Mouse (Mus musculus) embryonic fibroblast, embryonic 13.5 days (primary cell): ENCODE measurements around the gene Gm32802. TPM values are rescaled to one million over a fixed set of nuclear protein-coding genes. Genes with fewer than 3 reads are reported as not detected.
"Not testable (repeated sequence)": the region's sequence is repeated elsewhere in the genome, so short reads cannot be mapped to it uniquely, and the experiment has no call there.

Source experiments
- H3K27ac ChIP-seq: 2 replicates; pipeline ENCODE4 v1.5.1; 2012; ENCODE audit warnings: low read length, control low read depth, inconsistent platforms; ENCODE audit not compliant: insufficient read depth
- H3K4me1 ChIP-seq: 2 replicates; pipeline ENCODE4 v1.6.1; 2011; ENCODE audit warnings: low read length; ENCODE audit not compliant: control insufficient read depth, insufficient read depth
- H3K4me3 ChIP-seq: 2 replicates; pipeline ENCODE4 v1.5.1; 2011; ENCODE audit warnings: mild to moderate bottlenecking, control low read depth, low read length; ENCODE audit not compliant: insufficient read depth
- CTCF ChIP-seq: IDR thresholded peaks from 2 replicates; pipeline ENCODE4 v1.5.1; 2011; ENCODE audit warnings: mild to moderate bottlenecking, control low read depth, low read length, moderate library complexity, borderline replicate concordance; ENCODE audit not compliant: insufficient read depth
- POLR2A ChIP-seq: IDR thresholded peaks from 2 replicates; pipeline ENCODE4 v1.6.1; 2011; ENCODE audit warnings: low read depth, mild to moderate bottlenecking, control low read depth, low read length, moderate library complexity
- polyA plus RNA-seq: library from polyadenylated mRNA; stranded (reverse); fragments of >200 nt; gene quantifications from 2 replicates; pipeline ENCODE4 v1.2.4, GENCODE M21; 2011; ENCODE audit warnings: low read depth; ENCODE audit not compliant: missing spikeins, insufficient read length

The Gm32802 gene
- polyA plus RNA-seq, 1 experiment = not detected

DNA sequence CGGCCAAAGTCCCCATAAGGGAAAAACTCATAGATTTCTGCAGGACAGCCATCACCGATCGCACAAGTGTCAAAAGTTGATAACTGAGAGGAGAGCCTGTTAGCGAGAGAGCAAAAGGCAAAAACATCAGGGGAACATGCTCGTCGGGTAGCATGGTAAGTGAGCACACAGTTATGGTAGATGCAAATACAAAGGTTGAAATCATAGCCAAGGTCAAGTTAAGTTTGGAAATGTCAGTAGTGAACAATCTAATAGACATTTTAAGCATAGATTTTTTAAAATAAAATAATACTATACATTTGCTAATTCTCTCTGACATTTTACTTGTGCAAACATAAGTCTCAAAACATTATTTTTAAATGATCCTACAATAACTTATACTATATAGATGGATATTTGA lies 36.5 kb downstream of the Gm32802 start, which contains the start of gene Iltifb:
Gene Iltifb, minus strand, starts transcription at position 101 of the 400 bp plus-strand sequence.
- no peak for TF ChIP-seq POLR2A
- no peak for TF ChIP-seq CTCF
- no peaks in the 10 kb centered on the region for H3K4me1 ChIP-seq

DNA sequence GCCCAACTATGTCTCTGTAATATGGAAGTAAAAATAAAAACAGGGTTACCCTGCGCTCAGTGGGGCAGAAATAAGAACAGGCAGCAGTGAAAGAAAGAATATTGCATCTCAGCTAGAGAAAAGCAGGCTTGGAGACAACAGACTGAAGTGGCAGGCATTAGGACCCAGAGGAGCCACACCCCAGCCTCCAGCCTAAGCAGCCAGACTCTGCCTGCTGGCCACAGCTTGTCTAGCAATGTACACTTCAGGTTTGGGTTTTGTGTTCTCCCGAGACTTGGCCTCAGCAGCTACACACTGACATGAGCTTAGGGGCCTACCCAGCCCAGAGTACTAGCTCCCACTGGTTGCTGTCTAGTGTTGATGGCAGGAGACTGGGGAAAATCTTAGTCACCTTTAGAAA lies 43.6 kb downstream of the Gm32802 start:
- not testable (repeated sequence) for H3K4me1 ChIP-seq, H3K4me3 ChIP-seq, H3K27ac ChIP-seq

More for the DNA sequence above, 36.5 kb downstream of the Gm32802 start, which contains the start of gene Iltifb:
- Histone ChIP-seq H3K27ac (no peak within 1 kb of the TSS), H3K4me3 (no peak within 1 kb of the TSS)

Other genes starting within 250 kb of the Gm32802 start
- 6.5 and 7.3 TPM in 2 replicates for gene Mdm1, start 116.9 kb upstream of the Gm32802 start, polyA plus RNA-seq
- not detected in 2 replicates for gene Il22, start 53.7 kb upstream of the Gm32802 start, polyA plus RNA-seq
- not detected in 2 replicates for gene Gm32717, start 17.9 kb upstream of the Gm32802 start, polyA plus RNA-seq
- gene Iltifb, start 36.4 kb downstream of the Gm32802 start, polyA plus RNA-seq = not detected in 2 replicates
- not detected in 2 replicates for gene Gm9040, start 68.3 kb downstream of the Gm32802 start, polyA plus RNA-seq
- not detected in 2 replicates for gene Gm9044, start 73.7 kb downstream of the Gm32802 start, polyA plus RNA-seq
- not detected in 2 replicates for gene Gm9045, start 79.1 kb downstream of the Gm32802 start, polyA plus RNA-seq
- gene Gm9046, start 84.6 kb downstream of the Gm32802 start, polyA plus RNA-seq = not detected in 2 replicates
- gene Gm9048, start 90.0 kb downstream of the Gm32802 start, polyA plus RNA-seq = not detected in 2 replicates
- gene Gm9049, start 95.4 kb downstream of the Gm32802 start, polyA plus RNA-seq = not detected in 2 replicates
- not detected in 2 replicates for gene Ifng, start 182.4 kb downstream of the Gm32802 start, polyA plus RNA-seq